Mouse (Mus musculus) lung, embryonic 16.5 days (tissue): ENCODE measurements around the gene Rbm47. TPM values are rescaled to one million over a fixed set of nuclear protein-coding genes. Genes with fewer than 3 reads are reported as not detected.

Source experiments
- ATAC-seq: fragments of 200-750 bp; cut with Nextera tagmentation; 2 replicates; pipeline ENCODE4 v1.8.0; 2017; ENCODE audit warnings: low read depth, mild to moderate bottlenecking, moderate library complexity
- H3K27ac ChIP-seq: fragments of 300-500 bp; sonication (generic); 2 replicates; pipeline ENCODE4 v1.5.1; 2014; ENCODE audit warnings: mild to moderate bottlenecking, control low read depth, low read length
- H3K27me3 ChIP-seq: fragments of 300-500 bp; sonication (generic); 2 replicates; pipeline ENCODE4 v1.6.1; 2014; ENCODE audit warnings: low read depth, low read length, mixed read lengths; ENCODE audit not compliant: control insufficient read depth, insufficient read depth
- H3K36me3 ChIP-seq: fragments of 300-500 bp; sonication (generic); 2 replicates; pipeline ENCODE4 v1.6.1; 2014; ENCODE audit warnings: low read length; ENCODE audit not compliant: control insufficient read depth, insufficient read depth
- H3K4me1 ChIP-seq: fragments of 300-500 bp; sonication (generic); replicated peaks from 2 replicates; pipeline ENCODE4 v1.6.1; 2014; ENCODE audit warnings: low read length, mixed read lengths; ENCODE audit not compliant: control insufficient read depth, insufficient read depth
- H3K4me2 ChIP-seq: fragments of 300-500 bp; sonication (generic); 2 replicates; pipeline ENCODE4 v1.6.1; 2014; ENCODE audit warnings: low read depth, low read length, control low read depth
- H3K4me3 ChIP-seq: fragments of 300-500 bp; sonication (generic); 2 replicates; pipeline ENCODE4 v1.5.1; 2014; ENCODE audit warnings: mild to moderate bottlenecking, low read length, control low read depth
- H3K9ac ChIP-seq: fragments of 300-500 bp; sonication (generic); 2 replicates; pipeline ENCODE4 v1.6.1; 2014; ENCODE audit warnings: low read length, control low read depth
- H3K9me3 ChIP-seq: fragments of 300-500 bp; sonication (generic); 2 replicates; pipeline ENCODE4 v1.6.1; 2016; ENCODE audit warnings: low read length; ENCODE audit not compliant: control insufficient read depth
- WGBS: fragments of 180-500 bp; shearing (Covaris S2); extraction: QIAGEN DNeasy Blood & Tissue Kit; methylation state at CpG from one replicate; pipeline ENCODE4 v1.1.7; 2014; 5-methylcytosine and 5-hydroxymethylcytosine counted together
- polyA plus RNA-seq: library from polyadenylated mRNA; unstranded; fragments of >200 nt; fragmentation: Nextera tagmentation; extraction: Ambion mirVana; gene quantifications from 2 replicates; pipeline ENCODE4 v1.2.1, GENCODE M21; 2015

Rbm47 gene
- polyA plus RNA-seq, 1 experiment from 2014 or later: 39.2 TPM

- Histone ChIP-seq H3K4me1 (peaks cover 7% of the 10 kb centered on the region), H3K27ac (peak overlapping the region; percentile 72), H3K36me3 (no peaks in the 10 kb centered on the region), H3K9me3 (no peaks in the 10 kb centered on the region), H3K4me2 (peak overlapping the region; percentile 36), H3K4me3 (no peak overlapping the region), H3K27me3 (no peaks in the 10 kb centered on the region), H3K9ac (no peak overlapping the region)
- peak; percentile 62 for ATAC-seq
- 41% methylated on average over 10 of the region's 10 CpGs for WGBS
Measured at GRCm38 (mm10) chr5:66042651-66043340, 130.1 kb downstream of the Rbm47 start.

- Histone ChIP-seq H3K4me3 (no peak overlapping the region), H3K9me3 (no peaks in the 10 kb centered on the region), H3K4me1 (peaks cover 24% of the 10 kb centered on the region), H3K9ac (no peak overlapping the region), H3K27me3 (no peaks in the 10 kb centered on the region), H3K36me3 (no peaks in the 10 kb centered on the region), H3K4me2 (no peak overlapping the region), H3K27ac (no peak overlapping the region)
- 61% methylated on average over 7 of the region's 7 CpGs for WGBS
- ATAC-seq: no peak
Measured at GRCm38 (mm10) chr5:66040744-66041279, 132.1 kb downstream of the Rbm47 start.

GRCm38 (mm10) chr5:66039813-66040212, 133.1 kb downstream of the Rbm47 start:
- no peak overlapping the region for H3K9ac ChIP-seq
- ATAC-seq: no peak
- no peaks in the 10 kb centered on the region for H3K9me3 ChIP-seq
- no peak overlapping the region for H3K27ac ChIP-seq
- H3K4me1 ChIP-seq: peaks cover 27% of the 10 kb centered on the region
- H3K4me3 ChIP-seq: no peak overlapping the region
- H3K4me2 ChIP-seq: no peak overlapping the region
- WGBS: 89% methylated on average over 2 of the region's 2 CpGs
- no peaks in the 10 kb centered on the region for H3K36me3 ChIP-seq
- H3K27me3 ChIP-seq: no peaks in the 10 kb centered on the region

GRCm38 (mm10) chr5:66037066-66037465, 135.9 kb downstream of the Rbm47 start:
- 49% methylated on average over 6 of the region's 6 CpGs for WGBS
- no peaks in the 10 kb centered on the region for H3K9me3 ChIP-seq
- ATAC-seq: peak; percentile 86
- H3K4me3 ChIP-seq: no peak overlapping the region
- H3K9ac ChIP-seq: no peak overlapping the region
- H3K27ac ChIP-seq: peak overlapping the region; percentile 38
- H3K36me3 ChIP-seq: no peaks in the 10 kb centered on the region
- no peaks in the 10 kb centered on the region for H3K27me3 ChIP-seq
- H3K4me2 ChIP-seq: peak overlapping the region; percentile 0; the same call in 1 of the 2 replicates
- peaks cover 21% of the 10 kb centered on the region for H3K4me1 ChIP-seq

- no peak overlapping the region for H3K4me3 ChIP-seq
- WGBS: 36% methylated on average over 7 of the region's 7 CpGs
- no peaks in the 10 kb centered on the region for H3K27me3 ChIP-seq
- no peaks in the 10 kb centered on the region for H3K9me3 ChIP-seq
- ATAC-seq: peak; percentile 63
- H3K4me1 ChIP-seq: peaks cover 21% of the 10 kb centered on the region
- no peaks in the 10 kb centered on the region for H3K36me3 ChIP-seq
- H3K4me2 ChIP-seq: peak overlapping the region; percentile 0; the same call in 1 of the 2 replicates
- no peak overlapping the region for H3K9ac ChIP-seq
- peak overlapping the region; percentile 38 for H3K27ac ChIP-seq
Measured at GRCm38 (mm10) chr5:66036440-66037054, 136.4 kb downstream of the Rbm47 start.

GRCm38 (mm10) chr5:66034375-66035195, 138.3 kb downstream of the Rbm47 start:
- no peak for ATAC-seq
- Histone ChIP-seq H3K4me1 (peaks cover 21% of the 10 kb centered on the region), H3K4me3 (no peak overlapping the region), H3K27me3 (no peaks in the 10 kb centered on the region), H3K9me3 (no peaks in the 10 kb centered on the region), H3K4me2 (no peak overlapping the region), H3K36me3 (no peaks in the 10 kb centered on the region), H3K27ac (no peak overlapping the region), H3K9ac (no peak overlapping the region)
- 60% methylated on average over 14 of the region's 14 CpGs for WGBS

- no peak overlapping the region for H3K4me2 ChIP-seq
- H3K27ac ChIP-seq: no peak overlapping the region
- H3K9ac ChIP-seq: no peak overlapping the region
- no peak overlapping the region for H3K4me3 ChIP-seq
- H3K4me1 ChIP-seq: peaks cover 21% of the 10 kb centered on the region
- no peaks in the 10 kb centered on the region for H3K9me3 ChIP-seq
- no peaks in the 10 kb centered on the region for H3K36me3 ChIP-seq
- H3K27me3 ChIP-seq: no peaks in the 10 kb centered on the region
- 100% methylated on average over 1 of the region's 1 CpGs for WGBS
- ATAC-seq: no peak
Measured at GRCm38 (mm10) chr5:66032826-66033225, 140.1 kb downstream of the Rbm47 start.

GRCm38 (mm10) chr5:66031699-66032098, 141.2 kb downstream of the Rbm47 start:
- no peak overlapping the region for H3K4me2 ChIP-seq
- peaks cover 12% of the 10 kb centered on the region for H3K4me1 ChIP-seq
- H3K27ac ChIP-seq: no peak overlapping the region
- peaks cover 3% of the 10 kb centered on the region; the same call in 1 of the 2 replicates for H3K9me3 ChIP-seq
- ATAC-seq: no peak
- H3K36me3 ChIP-seq: peaks cover 2% of the 10 kb centered on the region
- no peak overlapping the region for H3K4me3 ChIP-seq
- H3K9ac ChIP-seq: no peak overlapping the region
- H3K27me3 ChIP-seq: no peaks in the 10 kb centered on the region
- 76% methylated on average over 5 of the region's 5 CpGs for WGBS

- H3K27me3 ChIP-seq: no peaks in the 10 kb centered on the region
- no peak overlapping the region for H3K4me2 ChIP-seq
- H3K36me3 ChIP-seq: peaks cover 13% of the 10 kb centered on the region
- no peak overlapping the region for H3K9ac ChIP-seq
- 67% methylated on average over 5 of the region's 5 CpGs for WGBS
- H3K27ac ChIP-seq: no peak overlapping the region
- no peak overlapping the region for H3K4me3 ChIP-seq
- ATAC-seq: no peak
- peaks cover 3% of the 10 kb centered on the region; the same call in 1 of the 2 replicates for H3K9me3 ChIP-seq
- no peaks in the 10 kb centered on the region for H3K4me1 ChIP-seq
Measured at GRCm38 (mm10) chr5:66028232-66028631, 144.7 kb downstream of the Rbm47 start.
